Mouse (Mus musculus) erythroblast, embryonic 14.5 days (primary cell): Measurements from ENCODE around the gene Olfr71. TPM values are rescaled to one million over a fixed set of nuclear protein-coding genes. Genes with fewer than 3 reads are reported as not detected.

ENCODE experiments used
- H3K27me3 ChIP-seq: 2 replicates; pipeline ENCODE4 v1.6.1; 2012; ENCODE audit warnings: inconsistent platforms; ENCODE audit not compliant: control insufficient read depth
- H3K36me3 ChIP-seq: 2 replicates; pipeline ENCODE4 v1.6.1; 2012; ENCODE audit warnings: mild to moderate bottlenecking, inconsistent platforms; ENCODE audit not compliant: control insufficient read depth
- H3K4me1 ChIP-seq: 2 replicates; pipeline ENCODE4 v1.6.1; 2012; ENCODE audit warnings: inconsistent platforms; ENCODE audit not compliant: control insufficient read depth
- H3K4me3 ChIP-seq: replicated peaks from 2 replicates; pipeline ENCODE3; 2012; ENCODE audit warnings: moderate library complexity, mild to moderate bottlenecking, inconsistent platforms
- H3K9me3 ChIP-seq: 2 replicates; pipeline ENCODE4 v1.6.1; 2012; ENCODE audit warnings: low read length, inconsistent platforms, mixed read lengths; ENCODE audit not compliant: control insufficient read depth
- GATA1 ChIP-seq: IDR thresholded peaks from 2 replicates; pipeline ENCODE4 v1.6.1; 2012; ENCODE audit warnings: low read length, inconsistent platforms, mixed read lengths
- TAL1 ChIP-seq: IDR thresholded peaks from 3 replicates; pipeline ENCODE4 v1.6.1; 2012; ENCODE audit warnings: low read length, inconsistent platforms, mixed read lengths
- polyA plus RNA-seq: library from polyadenylated mRNA; stranded (reverse); fragments of >175 nt; gene quantifications from 2 replicates; pipeline ENCODE4 v1.2.3, GENCODE M21; 2012

Olfr71 gene
- polyA plus RNA-seq, 1 experiment = not detected

DNA sequence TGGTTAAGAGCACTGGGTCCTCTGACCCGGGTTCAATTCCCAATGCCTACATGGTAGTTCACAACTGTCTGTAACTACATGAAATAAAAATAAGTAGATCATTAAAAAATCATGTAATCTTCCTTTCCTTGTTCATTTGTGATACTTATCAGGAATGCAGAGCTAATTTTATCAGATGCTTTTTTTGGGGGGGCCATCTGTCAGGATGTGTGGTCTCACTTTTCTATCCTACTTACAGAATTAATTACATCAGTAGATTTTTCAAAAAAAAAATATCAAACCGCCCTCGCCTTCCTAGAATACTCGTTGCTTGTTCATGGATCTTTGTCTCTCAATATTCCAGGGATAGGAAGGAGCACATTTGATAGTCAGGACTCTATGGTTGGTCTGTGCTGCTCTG lies 12.1 kb upstream of the Olfr71 start:
- H3K27me3 ChIP-seq = no peaks in the 10 kb centered on the region
- TF ChIP-seq GATA1 = no peak
- no peak for TF ChIP-seq TAL1
- no peaks in the 10 kb centered on the region for H3K4me1 ChIP-seq
- H3K9me3 ChIP-seq = no peaks in the 10 kb centered on the region; the same call in 1 of the 2 replicates
- no peak overlapping the region for H3K4me3 ChIP-seq
- H3K36me3 ChIP-seq = no peaks in the 10 kb centered on the region

DNA sequence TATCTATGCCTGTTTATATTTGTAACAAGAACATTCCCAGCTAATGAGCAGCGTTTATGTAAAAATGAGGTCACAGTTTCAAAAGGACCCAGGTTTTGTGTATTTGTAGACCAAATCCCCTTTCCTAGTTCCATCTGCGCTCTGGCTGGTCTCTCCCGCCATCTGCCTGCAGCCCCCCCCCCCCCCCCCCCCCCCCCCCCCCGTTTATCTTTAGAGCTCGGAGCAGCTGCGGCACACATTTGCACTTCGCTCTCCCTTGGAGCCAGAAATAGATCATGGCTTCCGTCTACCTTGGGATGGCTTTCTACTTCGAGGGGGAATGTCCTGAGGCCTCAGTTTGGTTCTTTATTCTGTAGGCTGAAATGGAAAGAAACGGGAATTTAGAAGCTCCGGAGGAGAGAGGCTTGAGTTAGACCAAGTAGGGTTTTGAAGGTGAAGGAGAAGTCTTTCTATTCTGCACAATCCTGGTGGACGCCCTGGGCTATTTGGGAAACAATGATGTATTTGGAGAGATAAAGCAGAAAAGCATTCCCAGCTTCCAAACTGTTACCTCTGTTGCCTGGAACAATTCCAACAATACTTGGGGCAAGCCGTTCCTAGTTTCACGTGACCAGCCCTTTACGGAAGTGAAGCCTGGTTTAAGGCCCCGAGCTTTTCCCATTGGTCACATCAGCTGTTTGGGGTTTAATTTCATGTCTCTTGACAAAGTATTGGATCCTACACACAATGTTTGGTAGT lies 10.6 kb upstream of the Olfr71 start:
- TF ChIP-seq TAL1 (no peak), GATA1 (no peak)
- H3K9me3 ChIP-seq = no peaks in the 10 kb centered on the region; the same call in 1 of the 2 replicates
- peaks cover 1% of the 10 kb centered on the region for H3K27me3 ChIP-seq
- H3K4me3 ChIP-seq = no peak overlapping the region
- no peaks in the 10 kb centered on the region for H3K4me1 ChIP-seq
- no peaks in the 10 kb centered on the region for H3K36me3 ChIP-seq

DNA sequence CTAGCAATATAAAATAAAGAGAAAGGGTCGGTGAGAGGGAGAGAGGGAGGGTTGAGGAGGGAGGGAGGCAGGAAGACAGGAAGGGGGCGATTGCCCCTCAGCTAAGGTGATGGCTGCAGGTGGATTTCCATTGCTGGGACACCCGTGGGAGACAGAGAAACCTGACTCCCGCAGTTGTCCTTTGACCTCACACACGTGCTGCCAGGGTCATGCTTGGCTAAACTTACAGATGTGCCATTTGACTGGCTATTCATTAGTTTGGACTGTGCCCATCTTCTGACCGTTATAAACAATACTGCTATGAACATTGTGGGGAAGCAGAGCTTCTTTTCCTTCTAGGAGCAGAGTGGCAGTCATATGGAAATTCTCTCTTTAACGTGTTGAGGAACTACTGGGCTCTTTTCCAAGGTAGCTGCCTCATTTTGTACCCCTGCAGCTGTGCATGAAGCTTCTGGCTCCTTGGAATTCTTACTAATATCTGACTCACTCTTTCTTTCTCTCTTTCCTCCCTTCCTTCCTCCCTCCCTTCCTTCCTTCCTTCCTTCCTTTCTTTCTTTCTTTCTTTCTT lies 3.7 kb upstream of the Olfr71 start:
- Histone ChIP-seq H3K4me1 (no peaks in the 10 kb centered on the region), H3K27me3 (peaks cover 5% of the 10 kb centered on the region), H3K9me3 (no peaks in the 10 kb centered on the region; the same call in 1 of the 2 replicates), H3K36me3 (no peaks in the 10 kb centered on the region), H3K4me3 (no peak overlapping the region)
- TF ChIP-seq GATA1 (no peak), TAL1 (no peak)

DNA sequence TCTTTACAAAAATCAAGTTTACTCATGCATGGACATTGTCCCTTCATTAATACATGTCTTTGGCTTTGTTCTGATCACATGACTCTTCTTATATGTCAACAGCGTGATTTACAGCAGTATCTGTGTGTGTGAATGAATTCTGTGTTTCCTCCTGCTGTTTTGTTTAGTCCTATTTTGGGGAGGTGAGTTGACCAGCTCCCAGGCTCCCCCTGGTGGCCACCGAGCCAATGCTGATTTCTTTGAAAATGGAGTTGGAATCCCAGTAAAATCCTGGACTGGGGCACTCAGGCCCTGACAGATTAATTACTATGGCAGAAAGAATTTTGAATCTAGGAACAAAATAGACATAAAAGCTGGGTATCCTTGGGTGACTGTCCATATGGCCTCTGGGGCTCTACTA lies 1.8 kb upstream of the Olfr71 start:
- Histone ChIP-seq H3K4me3 (no peak overlapping the region), H3K36me3 (no peaks in the 10 kb centered on the region), H3K4me1 (no peaks in the 10 kb centered on the region), H3K9me3 (no peaks in the 10 kb centered on the region), H3K27me3 (peaks cover 5% of the 10 kb centered on the region)
- TF ChIP-seq GATA1 (no peak), TAL1 (no peak)

DNA sequence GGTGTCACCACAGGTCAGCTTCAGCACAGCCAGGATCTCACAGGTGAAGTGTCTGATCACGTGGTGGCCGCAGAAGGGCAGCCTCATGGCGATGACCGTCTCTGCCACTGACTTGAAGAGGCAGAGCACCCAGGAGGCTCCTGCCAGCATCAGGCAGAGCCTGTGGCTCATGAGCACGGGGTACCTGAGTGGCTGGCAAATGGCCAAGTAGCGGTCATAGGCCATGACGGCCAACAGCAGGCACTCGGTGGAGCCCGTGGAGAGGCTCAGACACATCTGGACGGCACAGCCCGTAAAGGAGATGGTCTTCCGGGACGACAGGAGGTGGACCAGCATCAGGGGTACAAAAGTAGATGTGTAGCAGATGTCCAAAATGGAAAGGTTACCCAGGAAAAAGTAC lies 4.1 kb downstream of the Olfr71 start:
- no peak overlapping the region for H3K4me3 ChIP-seq
- TF ChIP-seq TAL1 (no peak), GATA1 (no peak)
- H3K9me3 ChIP-seq = no peaks in the 10 kb centered on the region
- H3K4me1 ChIP-seq = no peaks in the 10 kb centered on the region
- H3K36me3 ChIP-seq = no peaks in the 10 kb centered on the region
- no peaks in the 10 kb centered on the region for H3K27me3 ChIP-seq

DNA sequence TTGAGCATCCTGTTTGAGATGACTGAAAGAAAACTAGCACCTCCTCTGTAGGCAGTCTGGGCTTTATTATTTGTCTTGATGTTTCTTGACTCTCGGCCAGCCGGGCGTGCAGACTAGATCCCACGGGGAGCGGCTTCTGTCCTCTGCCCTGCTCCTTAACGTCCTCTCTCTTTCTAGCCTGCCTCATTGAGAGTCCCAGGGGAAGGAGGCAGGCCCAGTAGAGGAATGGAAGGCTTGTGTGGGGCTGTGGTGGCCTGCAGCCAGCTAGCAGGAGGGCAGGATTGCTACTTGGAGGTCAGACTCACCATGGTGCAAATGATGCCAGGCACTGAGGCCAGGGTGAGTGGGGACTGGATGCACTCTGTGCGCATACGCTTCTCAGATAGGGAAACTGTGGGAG lies 6.2 kb downstream of the Olfr71 start:
- H3K4me1 ChIP-seq = no peaks in the 10 kb centered on the region
- H3K9me3 ChIP-seq = no peaks in the 10 kb centered on the region
- no peaks in the 10 kb centered on the region for H3K27me3 ChIP-seq
- no peaks in the 10 kb centered on the region for H3K36me3 ChIP-seq
- TF ChIP-seq TAL1 (no peak), GATA1 (no peak)
- H3K4me3 ChIP-seq = no peak overlapping the region

DNA sequence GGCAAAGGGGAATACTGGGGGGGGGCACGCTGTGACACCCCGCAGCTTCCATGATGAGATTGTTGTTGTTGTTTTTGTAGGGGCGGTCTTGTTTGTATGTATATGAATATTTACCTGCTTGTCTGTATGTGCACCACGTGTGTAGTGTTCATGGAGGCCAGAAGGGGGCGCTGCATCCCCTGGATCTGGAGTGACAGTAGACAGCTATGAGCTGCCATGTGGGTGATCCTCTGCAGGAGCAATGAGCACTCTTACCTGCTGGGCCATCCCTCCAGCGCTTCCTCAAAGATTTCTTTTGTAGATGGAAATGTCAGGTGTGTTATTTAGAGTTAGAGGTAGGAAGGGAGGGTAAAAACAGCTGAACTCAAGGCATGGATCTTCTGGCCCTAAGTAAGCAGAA lies 6.6 kb downstream of the Olfr71 start:
- Histone ChIP-seq H3K4me1 (no peaks in the 10 kb centered on the region), H3K36me3 (no peaks in the 10 kb centered on the region), H3K4me3 (no peak overlapping the region), H3K9me3 (no peaks in the 10 kb centered on the region), H3K27me3 (no peaks in the 10 kb centered on the region)
- no peak for TF ChIP-seq GATA1
- TF ChIP-seq TAL1 = no peak

DNA sequence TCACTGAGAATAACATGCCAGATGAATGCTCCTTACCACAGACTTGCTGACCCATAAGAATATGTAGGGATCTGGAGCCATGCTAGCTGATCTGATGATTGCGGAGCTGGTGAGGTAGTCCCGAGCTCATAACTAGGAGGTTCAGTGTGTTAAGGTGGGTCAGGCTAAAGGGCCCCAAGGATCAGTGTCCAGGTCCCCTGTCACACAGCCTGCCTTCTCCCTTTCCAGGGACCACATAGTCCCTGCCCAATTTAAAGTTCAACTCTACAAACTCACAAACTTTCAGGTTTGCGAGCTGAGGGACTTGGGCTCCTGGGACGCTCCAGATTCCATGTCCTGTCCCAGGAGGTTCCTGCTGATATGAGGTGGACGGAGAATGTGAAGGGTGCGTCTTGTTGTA lies 9.3 kb downstream of the Olfr71 start, which contains the start of gene Olfr70:
Gene Olfr70, minus strand, starts transcription at position 101 of the 400 bp plus-strand sequence.
- no peaks in the 10 kb centered on the region for H3K27me3 ChIP-seq

DNA sequence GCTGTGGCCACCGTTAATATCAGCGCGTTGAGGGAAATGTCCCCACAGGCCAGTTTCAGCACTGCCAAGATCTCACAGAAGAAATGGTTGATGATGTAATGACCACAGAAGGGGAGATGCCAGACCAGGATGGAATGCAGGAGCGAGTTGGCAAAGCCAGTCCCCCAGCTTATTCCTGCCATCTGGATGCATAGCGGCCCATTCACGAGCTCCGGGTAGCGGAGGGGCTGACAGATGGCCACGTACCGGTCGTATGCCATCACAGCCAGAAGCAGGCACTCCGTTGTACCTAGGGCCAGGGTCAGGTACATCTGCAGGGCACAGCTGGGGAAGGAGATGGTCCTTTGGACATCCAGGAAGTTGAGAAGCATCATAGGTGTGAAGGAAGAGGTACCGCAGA lies 13.5 kb downstream of the Olfr71 start:
- H3K4me1 ChIP-seq = peaks cover 17% of the 10 kb centered on the region
- H3K9me3 ChIP-seq = no peaks in the 10 kb centered on the region
- H3K27me3 ChIP-seq = no peaks in the 10 kb centered on the region
- no peaks in the 10 kb centered on the region for H3K36me3 ChIP-seq
- TF ChIP-seq TAL1 (no peak), GATA1 (no peak)
- no peak overlapping the region for H3K4me3 ChIP-seq

More for the DNA sequence above, 9.3 kb downstream of the Olfr71 start, which contains the start of gene Olfr70:
- Histone ChIP-seq H3K4me3 (no peak within 1 kb of the TSS), H3K9me3 (no peaks in the 10 kb centered on the region), H3K4me1 (no peaks in the 10 kb centered on the region), H3K36me3 (no peaks in the 10 kb centered on the region)
- no peak for TF ChIP-seq TAL1
- no peak for TF ChIP-seq GATA1
